Mouse (Mus musculus) neural tube, embryonic 11.5 days (tissue): ENCODE measurements at regions not wholly inside any gene's neighbourhood (a gene's known extent, or its start where the extent isn't known, plus 50 kb on each side); places are given as distances from the start of the nearest gene placed in this dataset.
A peak's percentile ranks its signal among the peaks of the same experiment; 100 is the strongest.
"Not testable (repeated sequence)": the region's sequence is repeated elsewhere in the genome, so short reads cannot be mapped to it uniquely, and the experiment has no call there.

Experiments used
- ATAC-seq: fragments of 200-750 bp; cut with Nextera tagmentation; 2 replicates; pipeline ENCODE4 v1.8.0; 2017; ENCODE audit warnings: moderate number of reproducible peaks, mild to moderate bottlenecking, moderate TSS enrichment, moderate library complexity; ENCODE audit not compliant: insufficient read depth, low FRiP score, low TSS enrichment
- DNase-seq: peaks from one replicate; pipeline ENCODE4 v3.0.0-alpha.2; 2015; ENCODE audit warnings: low spot score
- H3K27ac ChIP-seq: fragments of 300-500 bp; sonication (generic); 2 replicates; pipeline ENCODE4 v1.5.1; 2014; ENCODE audit warnings: low read depth, mild to moderate bottlenecking, low read length
- H3K27me3 ChIP-seq: fragments of 300-500 bp; sonication (generic); 2 replicates; pipeline ENCODE4 v1.6.1; 2014; ENCODE audit warnings: mild to moderate bottlenecking, low read length, mixed read lengths; ENCODE audit not compliant: control insufficient read depth, insufficient read depth
- H3K36me3 ChIP-seq: fragments of 300-500 bp; sonication (generic); 2 replicates; pipeline ENCODE4 v1.6.1; 2014; ENCODE audit warnings: mild to moderate bottlenecking, low read length, moderate library complexity, mixed read lengths; ENCODE audit not compliant: control insufficient read depth, insufficient read depth
- H3K4me1 ChIP-seq: fragments of 300-500 bp; sonication (generic); 2 replicates; pipeline ENCODE4 v1.6.1; 2014; ENCODE audit warnings: low read length, mixed read lengths; ENCODE audit not compliant: control insufficient read depth, insufficient read depth
- H3K4me2 ChIP-seq: fragments of 300-500 bp; sonication (generic); 2 replicates; pipeline ENCODE4 v1.6.1; 2014; ENCODE audit warnings: low read depth, mild to moderate bottlenecking, moderate library complexity
- H3K4me3 ChIP-seq: fragments of 300-500 bp; sonication (generic); 2 replicates; pipeline ENCODE4 v1.5.1; 2014; ENCODE audit warnings: low read depth, low read length
- H3K9ac ChIP-seq: fragments of 300-500 bp; sonication (generic); 2 replicates; pipeline ENCODE4 v1.6.1; 2014; ENCODE audit warnings: mild to moderate bottlenecking, low read length
- H3K9me3 ChIP-seq: fragments of 300-500 bp; sonication (generic); 2 replicates; pipeline ENCODE4 v1.6.1; 2016; ENCODE audit warnings: low read length; ENCODE audit not compliant: control insufficient read depth
- WGBS: fragments of 180-500 bp; shearing (Covaris S2); extraction: QIAGEN DNeasy Blood & Tissue Kit; methylation state at CpG from one replicate; pipeline ENCODE4 v1.1.7; 2014; 5-methylcytosine and 5-hydroxymethylcytosine counted together

GRCm38 (mm10) chrX:75734628-75735302 lies 140.2 kb downstream of the Pls3 start:
- not testable (repeated sequence) for ATAC-seq, H3K4me3 ChIP-seq, H3K36me3 ChIP-seq, H3K9me3 ChIP-seq, H3K27ac ChIP-seq, H3K4me2 ChIP-seq, H3K4me1 ChIP-seq, H3K9ac ChIP-seq, H3K27me3 ChIP-seq
- DNase-seq = peak; percentile 23
- WGBS = 70% methylated on average over 10 of the region's 13 CpGs

DNA sequence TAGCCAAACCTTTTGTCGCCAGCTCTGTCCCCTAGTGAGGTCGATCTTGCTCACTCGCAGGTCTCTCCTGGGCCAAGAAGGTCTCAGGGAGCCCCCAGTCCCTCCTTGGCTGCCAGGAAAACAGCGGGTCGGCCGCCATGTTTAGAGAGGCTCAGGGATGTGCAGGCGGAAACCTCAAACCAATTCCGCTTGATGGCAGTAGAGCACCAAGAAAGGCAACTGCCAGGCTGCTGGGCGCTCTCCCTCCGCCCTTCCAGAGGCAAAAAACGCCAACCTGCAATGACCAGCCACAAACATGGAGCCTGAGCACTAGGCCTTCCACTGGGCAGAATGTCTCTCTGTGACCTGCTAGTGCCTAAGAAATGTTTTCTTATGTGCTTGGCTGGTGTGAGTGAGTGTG lies 141.3 kb downstream of the Pls3 start:
- DNase-seq = peak; percentile 61
- H3K4me1 ChIP-seq, H3K27me3 ChIP-seq, H3K27ac ChIP-seq, H3K36me3 ChIP-seq, H3K4me3 ChIP-seq, H3K4me2 ChIP-seq, H3K9ac ChIP-seq, H3K9me3 ChIP-seq, ATAC-seq: not testable (repeated sequence)
- WGBS = 50% methylated on average over 11 of the region's 11 CpGs

DNA sequence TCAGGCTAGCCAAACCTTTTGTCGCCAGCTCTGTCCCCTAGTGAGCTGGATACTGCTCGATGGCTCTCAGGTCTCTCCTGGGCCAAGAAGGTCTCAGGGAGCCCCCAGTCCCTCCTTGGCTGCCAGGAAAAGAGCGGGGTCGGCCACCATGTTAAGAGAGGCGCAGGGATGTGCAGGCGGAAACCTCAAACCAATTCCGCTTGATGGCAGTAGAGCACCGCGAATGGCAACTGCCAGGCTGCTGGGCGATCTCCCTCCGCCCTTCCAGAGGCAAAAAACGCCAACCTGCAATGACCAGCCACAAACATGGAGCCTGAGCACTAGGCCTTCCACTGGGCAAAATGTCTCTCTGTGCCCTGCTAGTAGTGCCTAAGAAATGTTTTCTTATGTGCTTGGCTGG lies 145.2 kb downstream of the Pls3 start:
- not testable (repeated sequence) for H3K36me3 ChIP-seq, H3K9ac ChIP-seq, H3K27me3 ChIP-seq, H3K4me2 ChIP-seq, ATAC-seq, H3K9me3 ChIP-seq, H3K4me3 ChIP-seq, DNase-seq, H3K27ac ChIP-seq, H3K4me1 ChIP-seq
- 78% methylated on average over 9 of the region's 12 CpGs for WGBS

DNA sequence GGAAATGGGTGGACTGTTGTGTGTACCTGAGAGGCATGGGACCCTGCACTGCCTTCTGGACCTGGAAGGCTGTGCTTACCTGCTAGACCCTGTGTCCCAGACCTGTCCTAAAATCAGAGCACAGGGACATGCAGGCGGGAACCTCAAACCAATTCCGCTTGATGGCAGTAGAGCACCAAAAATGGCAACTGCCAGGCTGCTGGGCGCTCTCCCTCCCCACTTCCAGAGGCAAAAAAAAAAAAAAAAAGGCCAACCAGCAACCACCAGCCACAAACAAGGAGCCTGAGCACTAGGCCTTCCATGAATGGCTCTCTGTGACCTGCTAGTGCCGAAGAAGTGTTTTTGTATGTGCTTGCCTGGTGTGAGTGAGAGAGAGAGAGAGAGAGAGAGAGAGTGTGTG lies 146.5 kb downstream of the Pls3 start:
- DNase-seq (peak; percentile 15), ATAC-seq (no peak)
- no peak overlapping the region for H3K4me2 ChIP-seq
- H3K9ac ChIP-seq = no peak overlapping the region
- H3K9me3 ChIP-seq = no peaks in the 10 kb centered on the region
- H3K4me1 ChIP-seq = no peaks in the 10 kb centered on the region
- WGBS = 66% methylated on average over 4 of the region's 4 CpGs
- H3K36me3 ChIP-seq = no peaks in the 10 kb centered on the region
- H3K27ac ChIP-seq = no peak overlapping the region
- no peaks in the 10 kb centered on the region for H3K27me3 ChIP-seq
- H3K4me3 ChIP-seq = no peak overlapping the region

DNA sequence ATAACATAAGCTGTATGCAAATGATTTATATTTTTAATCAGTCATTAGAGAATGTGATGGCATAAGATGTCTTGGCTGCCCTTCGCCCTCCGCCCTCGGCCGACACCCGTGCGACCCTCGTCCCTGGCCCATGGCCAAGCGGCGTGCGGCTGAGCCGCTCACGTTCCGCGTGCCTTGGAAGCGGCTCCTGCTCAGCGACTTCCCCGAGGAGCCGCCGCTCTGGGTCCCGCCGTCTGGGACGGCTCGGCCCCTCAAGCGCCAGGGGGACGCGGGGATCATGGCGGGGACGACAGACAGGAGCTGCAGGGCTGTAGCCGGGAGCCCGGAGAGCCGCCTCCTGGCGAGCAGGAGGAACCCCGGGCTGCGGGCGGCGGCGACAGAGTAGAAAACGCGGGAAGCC lies 145.5 kb upstream of the Rab39b start:
- not testable (repeated sequence) for H3K9ac ChIP-seq, H3K4me3 ChIP-seq, H3K4me2 ChIP-seq, DNase-seq, ATAC-seq, H3K27ac ChIP-seq, H3K4me1 ChIP-seq, H3K27me3 ChIP-seq, H3K36me3 ChIP-seq, H3K9me3 ChIP-seq
- 66% methylated on average over 23 of the region's 39 CpGs for WGBS

DNA sequence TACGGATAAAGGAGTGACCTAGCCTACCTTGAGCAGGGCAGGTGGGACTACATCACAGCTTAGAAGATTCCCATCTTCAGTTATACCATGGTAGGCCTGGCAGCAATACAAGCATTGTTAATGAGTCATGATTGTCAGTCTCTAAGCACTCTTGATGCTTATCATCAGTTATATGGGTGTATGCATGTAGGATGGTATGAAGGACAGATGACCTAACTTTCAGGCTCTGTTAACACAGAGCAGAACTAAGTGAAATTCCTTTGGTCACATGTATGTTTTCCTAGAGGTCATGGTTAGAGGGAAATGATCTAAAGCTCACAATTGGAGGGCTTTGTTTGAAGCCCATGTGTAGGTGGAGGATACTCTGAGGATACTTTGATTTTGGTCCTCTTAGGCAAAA lies 121.9 kb upstream of the Rab39b start:
- no peaks in the 10 kb centered on the region for H3K27me3 ChIP-seq

DNA sequence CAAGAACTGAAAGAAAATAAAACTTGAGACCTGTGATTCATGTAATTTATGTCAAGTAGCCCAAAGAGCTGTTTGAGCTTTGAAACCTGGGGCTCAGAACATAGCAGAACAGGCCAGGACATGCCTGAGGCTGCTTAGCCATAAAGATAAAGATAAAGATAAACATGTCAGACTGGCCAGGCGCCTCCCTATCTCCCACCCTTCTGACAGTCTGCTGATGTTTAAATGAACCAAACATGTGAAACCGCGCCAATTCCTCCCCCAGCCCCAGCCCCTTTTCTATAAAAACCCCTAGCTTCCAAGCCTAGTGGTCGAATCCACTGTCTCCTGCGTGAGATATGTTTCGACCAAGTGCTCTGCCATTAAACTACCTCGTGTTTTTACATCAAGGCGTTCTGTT lies 97.2 kb upstream of the Rab39b start:
- H3K4me3 ChIP-seq, H3K36me3 ChIP-seq, DNase-seq, H3K4me1 ChIP-seq, H3K27me3 ChIP-seq, H3K27ac ChIP-seq, ATAC-seq, H3K9ac ChIP-seq, H3K9me3 ChIP-seq, H3K4me2 ChIP-seq: not testable (repeated sequence)
- 93% methylated on average over 8 of the region's 8 CpGs for whole genome bisulfite sequencing

More for the DNA sequence above, 121.9 kb upstream of the Rab39b start:
- no peaks in the 10 kb centered on the region for H3K9me3 ChIP-seq
- DNase-seq = no peak
- ATAC-seq = no peak
- no peak overlapping the region for H3K4me2 ChIP-seq
- H3K4me1 ChIP-seq = no peaks in the 10 kb centered on the region
- H3K4me3 ChIP-seq = no peak overlapping the region
- H3K27ac ChIP-seq = no peak overlapping the region
- no peak overlapping the region for H3K9ac ChIP-seq
- H3K36me3 ChIP-seq = no peaks in the 10 kb centered on the region
- 27% methylated on average over 1 of the region's 1 CpGs for WGBS

- H3K4me2 ChIP-seq = 0 out of 2 replicates have a peak overlapping the region, but pooled peaks have one; percentile 7
- no peaks in the 10 kb centered on the region for H3K4me1 ChIP-seq
- no peaks in the 10 kb centered on the region for H3K36me3 ChIP-seq
- H3K27me3 ChIP-seq = no peaks in the 10 kb centered on the region
- H3K9ac ChIP-seq = no peak overlapping the region
- WGBS = 10% methylated on average over 23 of the region's 23 CpGs
- H3K9me3 ChIP-seq = no peaks in the 10 kb centered on the region
- peak; percentile 91 for DNase-seq
- ATAC-seq = peak; percentile 97
- no peak overlapping the region for H3K4me3 ChIP-seq
- no peak overlapping the region for H3K27ac ChIP-seq
These were observed 96.1 kb upstream of the Rab39b start for GRCm38 (mm10) chrX:75673920-75674665.

DNA sequence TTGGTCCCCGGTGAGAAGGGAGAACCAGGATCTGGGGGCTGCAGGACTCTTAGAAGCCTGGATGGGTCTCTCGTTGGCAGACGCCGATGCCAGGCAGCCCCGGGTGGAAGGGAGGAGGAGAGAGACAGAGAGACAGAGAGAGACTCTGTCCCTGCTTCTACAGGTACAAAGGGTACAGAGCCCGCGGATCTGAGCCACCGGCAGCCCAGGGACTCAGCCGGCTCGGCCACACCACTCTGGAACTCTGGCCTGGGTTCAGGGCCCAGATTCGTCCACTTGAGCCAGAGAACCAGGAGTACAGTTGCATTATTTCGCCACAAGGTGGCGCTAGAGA lies 95.5 kb upstream of the Rab39b start:
- Histone ChIP-seq H3K27me3 (no peaks in the 10 kb centered on the region), H3K36me3 (no peaks in the 10 kb centered on the region), H3K9ac (peak overlapping the region; percentile 14; the same call in 1 of the 2 replicates), H3K4me3 (no peak overlapping the region), H3K27ac (no peak overlapping the region), H3K4me1 (no peaks in the 10 kb centered on the region), H3K4me2 (peak overlapping the region; percentile 9; the same call in 1 of the 2 replicates), H3K9me3 (no peaks in the 10 kb centered on the region)
- ATAC-seq (no peak; the same call in 1 of the 2 replicates), DNase-seq (no peak)
- WGBS = 55% methylated on average over 10 of the region's 13 CpGs
